Mouse (Mus musculus) heart, postnatal 36 days (tissue): ENCODE results near the gene Akr7a5. TPM values are rescaled to one million over a fixed set of nuclear protein-coding genes. Genes with fewer than 3 reads are reported as not detected.

Experiments
- DNase-seq, 2 experiments: peaks; one replicate each; pipeline ENCODE4 v3.0.0; 2021 to 2022
- intact Hi-C: fragments of 180-260 bp; cut with DNase I; formaldehyde crosslinking; loops from one replicate; pipeline ENCODE4 v1.15.1; 2025
- total RNA-seq, 2 experiments: library from RNA; stranded (reverse); gene quantifications; 2 replicates each; pipeline ENCODE4 v1.2.3; 2021

Akr7a5 gene
- total RNA-seq: 10 to 100 TPM; 52.5 to 53.3 TPM

- intact Hi-C loops: no loop called here
- DNase-seq: peak; percentile 100
These were observed at the start of gene Akr7a5, which contains the start of gene Pqlc2 for GRCm38 (mm10) chr4:139310171-139310898. Gene Akr7a5 (plus strand): TSS chr4:139310744. Gene Pqlc2 (minus strand): TSS chr4:139310708.

GRCm38 (mm10) chr4:139262981-139263380 is 47.6 kb upstream of the Akr7a5 start:
- intact Hi-C loops: no loop called here
- DNase-seq: no peak

- no peak for DNase-seq
- intact Hi-C loops: no loop called here
These were observed 44.6 kb upstream of the Akr7a5 start for GRCm38 (mm10) chr4:139265783-139266499.

- intact Hi-C loops: no loop called here
- no peak for DNase-seq
These were observed 44.1 kb upstream of the Akr7a5 start for GRCm38 (mm10) chr4:139266500-139266865.

GRCm38 (mm10) chr4:139267335-139267734 is 43.2 kb upstream of the Akr7a5 start:
- no peak for DNase-seq
- intact Hi-C loops: no loop called here

- intact Hi-C loops: no loop called here
- no peak for DNase-seq
These were observed 42.3 kb upstream of the Akr7a5 start for GRCm38 (mm10) chr4:139268242-139268641.

GRCm38 (mm10) chr4:139270168-139270567 is 40.4 kb upstream of the Akr7a5 start:
- intact Hi-C loops: no loop called here
- no peak for DNase-seq

- intact Hi-C loops: no loop called here
These were observed 39.0 kb upstream of the Akr7a5 start for GRCm38 (mm10) chr4:139271562-139271961.

GRCm38 (mm10) chr4:139272951-139273680 is 37.4 kb upstream of the Akr7a5 start:
- intact Hi-C loops: no loop called here
- no peak for DNase-seq

More at GRCm38 (mm10) chr4:139271562-139271961, 39.0 kb upstream of the Akr7a5 start:
- no peak for DNase-seq

GRCm38 (mm10) chr4:139274573-139274972 is 36.0 kb upstream of the Akr7a5 start:
- intact Hi-C loops: no loop called here
- DNase-seq: no peak

- intact Hi-C loops: no loop called here
- no peak for DNase-seq
These were observed 34.1 kb upstream of the Akr7a5 start for GRCm38 (mm10) chr4:139276411-139276810.

GRCm38 (mm10) chr4:139280530-139280929 is 30.0 kb upstream of the Akr7a5 start:
- no peak for DNase-seq

GRCm38 (mm10) chr4:139281791-139282345 is 28.7 kb upstream of the Akr7a5 start:
- DNase-seq: no peak
- intact Hi-C loops: no loop called here

More at GRCm38 (mm10) chr4:139280530-139280929, 30.0 kb upstream of the Akr7a5 start:
- intact Hi-C loops: no loop called here

GRCm38 (mm10) chr4:139282955-139283417 is 27.6 kb upstream of the Akr7a5 start:
- intact Hi-C loops: no loop called here
- DNase-seq: peak; percentile 31 to 47

- DNase-seq: no peak
- intact Hi-C loops: no loop called here
These were observed 25.7 kb upstream of the Akr7a5 start for GRCm38 (mm10) chr4:139284877-139285276.

GRCm38 (mm10) chr4:139286234-139286633 is 24.3 kb upstream of the Akr7a5 start:
- no peak for DNase-seq
- intact Hi-C loops: loop anchor here (2.0 kb wide), 1 partner anchor 25 kb away; no protein-coding TSS in a partner anchor

GRCm38 (mm10) chr4:139287122-139287863 is 23.3 kb upstream of the Akr7a5 start:
- intact Hi-C loops: loop anchor here (1.0 to 2.0 kb wide), 2 partner anchors 26 to 201 kb away; no protein-coding TSS in a partner anchor
- peak; percentile 86 to 93 for DNase-seq

- DNase-seq: peak; percentile 37 to 45
- intact Hi-C loops: no loop called here
These were observed 21.5 kb upstream of the Akr7a5 start for GRCm38 (mm10) chr4:139289017-139289416.

GRCm38 (mm10) chr4:139291099-139291498 is 19.4 kb upstream of the Akr7a5 start:
- DNase-seq: no peak
- intact Hi-C loops: no loop called here

GRCm38 (mm10) chr4:139292038-139292437 is 18.5 kb upstream of the Akr7a5 start:
- intact Hi-C loops: no loop called here

More at GRCm38 (mm10) chr4:139292038-139292437, 18.5 kb upstream of the Akr7a5 start:
- DNase-seq: no peak
